Mouse (Mus musculus) neural tube, embryonic 15.5 days (tissue): ENCODE measurements around the gene Avl9. TPM values are rescaled to one million over a fixed set of nuclear protein-coding genes. Genes with fewer than 3 reads are reported as not detected.

Source experiments
- ATAC-seq: fragments of 200-750 bp; cut with Nextera tagmentation; 2 replicates; pipeline ENCODE4 v1.8.0; 2017; ENCODE audit warnings: mild to moderate bottlenecking, moderate TSS enrichment, moderate library complexity; ENCODE audit not compliant: low FRiP score
- H3K27ac ChIP-seq: fragments of 300-500 bp; sonication (generic); replicated peaks from 2 replicates; pipeline ENCODE4 v1.5.1; 2015; ENCODE audit warnings: mild to moderate bottlenecking, inconsistent platforms
- H3K27me3 ChIP-seq: fragments of 300-500 bp; sonication (generic); replicated peaks from 2 replicates; pipeline ENCODE4 v1.6.1; 2015; ENCODE audit warnings: inconsistent platforms
- H3K36me3 ChIP-seq: fragments of 300-500 bp; sonication (generic); 2 replicates; pipeline ENCODE4 v1.6.1; 2015; ENCODE audit warnings: inconsistent platforms
- H3K4me1 ChIP-seq: fragments of 300-500 bp; sonication (generic); 2 replicates; pipeline ENCODE4 v1.6.1; 2015; ENCODE audit warnings: inconsistent platforms
- H3K4me2 ChIP-seq: fragments of 300-500 bp; sonication (generic); 2 replicates; pipeline ENCODE4 v1.6.1; 2015; ENCODE audit warnings: inconsistent platforms, mild to moderate bottlenecking, moderate library complexity
- H3K4me3 ChIP-seq: fragments of 300-500 bp; sonication (generic); replicated peaks from 2 replicates; pipeline ENCODE4 v1.5.1; 2015; ENCODE audit warnings: mild to moderate bottlenecking, inconsistent platforms
- H3K9ac ChIP-seq: fragments of 300-500 bp; sonication (generic); replicated peaks from 2 replicates; pipeline ENCODE4 v1.6.1; 2015; ENCODE audit warnings: mild to moderate bottlenecking, inconsistent platforms
- H3K9me3 ChIP-seq: fragments of 300-500 bp; sonication (generic); replicated peaks from 2 replicates; pipeline ENCODE4 v1.6.1; 2016; ENCODE audit warnings: inconsistent platforms
- WGBS: fragments of 180-500 bp; shearing (Covaris S2); methylation state at CpG from one replicate; pipeline ENCODE4 v1.1.7; 2015; ENCODE audit warnings: mixed read lengths; 5-methylcytosine and 5-hydroxymethylcytosine counted together
- polyA plus RNA-seq: library from polyadenylated mRNA; unstranded; fragments of >200 nt; fragmentation: Nextera tagmentation; extraction: Ambion mirVana; gene quantifications from 2 replicates; pipeline ENCODE4 v1.2.1, GENCODE M21; 2015

Avl9 gene
- 20.2 and 22.5 TPM in 2 replicates for polyA plus RNA-seq

DNA sequence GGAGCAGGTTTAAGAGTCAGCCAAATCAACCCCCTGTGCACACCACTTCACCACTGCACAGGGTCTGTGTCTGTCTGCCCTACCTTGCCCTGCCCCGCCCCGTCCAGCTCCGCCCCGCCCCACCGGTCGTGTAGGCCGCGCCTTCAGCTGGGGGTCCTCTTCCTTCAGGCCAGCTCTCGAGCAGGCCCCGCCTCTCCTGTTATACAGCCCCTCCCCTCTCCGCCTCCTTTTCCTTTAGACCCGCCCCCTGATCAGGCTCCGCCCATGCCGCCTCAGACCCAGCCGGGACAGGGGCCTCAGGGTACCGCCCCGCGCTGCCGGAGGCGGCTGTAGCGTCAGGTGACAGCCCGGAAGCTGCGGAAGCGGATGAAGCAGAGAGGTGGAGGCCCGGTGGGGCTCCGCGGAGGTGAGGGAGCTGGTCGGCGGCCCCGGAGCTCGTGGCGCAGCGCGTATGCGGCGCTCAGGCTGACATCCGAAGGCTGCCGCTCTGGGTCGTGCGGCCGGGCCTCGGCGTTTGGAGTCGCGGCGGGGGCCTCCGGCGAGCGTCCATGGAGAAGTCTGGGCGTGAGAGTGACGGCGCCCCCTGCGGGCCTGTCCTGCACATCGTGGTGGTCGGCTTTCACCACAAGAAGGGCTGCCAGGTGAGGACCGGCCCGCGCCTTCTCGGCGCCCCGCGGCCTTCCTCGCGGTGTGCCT lies at the start of gene Avl9:
Avl9 (plus strand) TSS at position 326 of the 696 bp plus-strand sequence.
- peak within 1 kb of the TSS; percentile 65 for H3K4me2 ChIP-seq
- WGBS = under 1% methylated on average over 64 of the region's 64 CpGs

GRCm38 (mm10) chr6:56688238-56688637 lies 26.5 kb upstream of the Avl9 start:
- no peak overlapping the region for H3K4me3 ChIP-seq
- no peaks in the 10 kb centered on the region for H3K36me3 ChIP-seq
- 94% methylated on average over 3 of the region's 3 CpGs for WGBS
- no peak for ATAC-seq
- no peak overlapping the region for H3K4me2 ChIP-seq
- no peaks in the 10 kb centered on the region for H3K27me3 ChIP-seq
- no peaks in the 10 kb centered on the region for H3K4me1 ChIP-seq
- H3K27ac ChIP-seq = no peak overlapping the region
- H3K9ac ChIP-seq = no peak overlapping the region
- H3K9me3 ChIP-seq = no peaks in the 10 kb centered on the region

More for the DNA sequence above, at the start of gene Avl9:
- Histone ChIP-seq H3K4me3 (peak within 1 kb of the TSS; percentile 76), H3K36me3 (no peaks in the 10 kb centered on the region), H3K9me3 (no peaks in the 10 kb centered on the region), H3K4me1 (peaks cover 19% of the 10 kb centered on the region), H3K9ac (peak within 1 kb of the TSS; percentile 84), H3K27me3 (no peaks in the 10 kb centered on the region), H3K27ac (peak within 1 kb of the TSS; percentile 97)
- peak; percentile 97 for ATAC-seq

GRCm38 (mm10) chr6:56691205-56691604 lies 23.5 kb upstream of the Avl9 start:
- Histone ChIP-seq H3K27ac (no peak overlapping the region), H3K36me3 (no peaks in the 10 kb centered on the region), H3K4me2 (no peak overlapping the region), H3K9ac (no peak overlapping the region), H3K4me3 (no peak overlapping the region), H3K27me3 (no peaks in the 10 kb centered on the region), H3K4me1 (no peaks in the 10 kb centered on the region), H3K9me3 (no peaks in the 10 kb centered on the region)
- 4% methylated on average over 2 of the region's 2 CpGs for WGBS
- ATAC-seq = no peak

GRCm38 (mm10) chr6:56692445-56692844 lies 22.3 kb upstream of the Avl9 start:
- Histone ChIP-seq H3K36me3 (no peaks in the 10 kb centered on the region), H3K4me1 (no peaks in the 10 kb centered on the region), H3K4me2 (no peak overlapping the region), H3K9ac (no peak overlapping the region), H3K4me3 (no peak overlapping the region), H3K27ac (no peak overlapping the region), H3K9me3 (no peaks in the 10 kb centered on the region), H3K27me3 (no peaks in the 10 kb centered on the region)
- no peak for ATAC-seq
- 80% methylated on average over 4 of the region's 4 CpGs for WGBS

DNA sequence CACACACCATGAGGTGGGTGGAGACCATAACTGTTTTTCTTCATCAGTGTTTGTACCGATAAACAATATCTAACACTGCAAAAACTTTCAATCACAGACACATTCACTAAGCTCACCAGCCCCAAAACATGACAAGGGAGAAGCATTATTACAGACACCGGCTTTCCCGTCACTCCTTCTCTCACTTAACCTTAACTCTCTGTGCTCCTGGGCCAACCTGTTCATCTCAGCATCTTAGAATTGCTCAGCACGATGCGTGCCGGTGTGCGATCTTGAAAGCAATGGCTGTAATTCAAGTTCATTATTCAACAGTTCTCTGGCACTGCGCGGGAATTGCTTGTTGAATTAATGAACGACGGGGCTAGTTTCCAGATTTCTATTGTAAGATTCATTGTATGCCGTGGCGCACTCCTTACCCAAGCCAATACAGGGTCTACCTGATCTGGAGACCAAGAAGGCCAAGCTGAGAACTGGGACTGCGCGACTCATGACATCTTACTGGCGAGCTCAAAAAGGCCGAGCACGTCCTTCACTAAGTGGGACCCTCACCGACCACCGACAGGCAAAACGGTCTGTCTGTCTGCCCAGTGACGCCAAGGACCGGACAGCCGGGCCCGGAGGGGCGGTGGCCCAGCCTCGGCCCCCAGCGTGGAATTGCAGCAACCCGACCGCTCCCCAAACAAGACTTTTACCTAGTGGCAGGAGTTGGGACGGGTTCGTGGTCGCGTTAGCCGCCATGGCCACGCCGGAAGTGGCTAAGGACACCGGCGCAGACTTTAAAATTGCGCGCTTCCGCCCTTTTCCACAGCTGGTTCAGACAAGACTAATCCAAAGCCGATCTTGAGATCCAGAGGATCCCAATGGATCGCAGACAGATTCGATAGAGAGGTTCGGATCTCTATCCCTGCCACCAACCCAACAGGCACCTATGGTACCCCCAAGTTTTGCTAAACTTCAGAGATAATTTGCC lies 10.5 kb upstream of the Avl9 start, which contains the start of gene Lsm5:
Lsm5 (minus strand) TSS at position 780 of the 970 bp plus-strand sequence.
- Histone ChIP-seq H3K4me3 (peak within 1 kb of the TSS; percentile 61), H3K9ac (peak within 1 kb of the TSS; percentile 47), H3K4me1 (peaks cover 6% of the 10 kb centered on the region), H3K4me2 (peak within 1 kb of the TSS; percentile 82), H3K9me3 (no peaks in the 10 kb centered on the region), H3K36me3 (no peaks in the 10 kb centered on the region), H3K27ac (peak within 1 kb of the TSS; percentile 49), H3K27me3 (no peaks in the 10 kb centered on the region)
- under 1% methylated on average over 46 of the region's 46 CpGs for WGBS
- peak; percentile 93 for ATAC-seq

- peaks cover 19% of the 10 kb centered on the region for H3K4me1 ChIP-seq
- H3K27ac ChIP-seq = peak overlapping the region; percentile 97
- no peak for ATAC-seq
- no peaks in the 10 kb centered on the region for H3K9me3 ChIP-seq
- H3K36me3 ChIP-seq = no peaks in the 10 kb centered on the region
- H3K4me2 ChIP-seq = peak overlapping the region; percentile 65
- 52% methylated on average over 7 of the region's 7 CpGs for WGBS
- no peak overlapping the region for H3K9ac ChIP-seq
- H3K27me3 ChIP-seq = no peaks in the 10 kb centered on the region
- H3K4me3 ChIP-seq = peak overlapping the region; percentile 76
Observed at GRCm38 (mm10) chr6:56714186-56714573, 519 bp upstream of the Avl9 start.

DNA sequence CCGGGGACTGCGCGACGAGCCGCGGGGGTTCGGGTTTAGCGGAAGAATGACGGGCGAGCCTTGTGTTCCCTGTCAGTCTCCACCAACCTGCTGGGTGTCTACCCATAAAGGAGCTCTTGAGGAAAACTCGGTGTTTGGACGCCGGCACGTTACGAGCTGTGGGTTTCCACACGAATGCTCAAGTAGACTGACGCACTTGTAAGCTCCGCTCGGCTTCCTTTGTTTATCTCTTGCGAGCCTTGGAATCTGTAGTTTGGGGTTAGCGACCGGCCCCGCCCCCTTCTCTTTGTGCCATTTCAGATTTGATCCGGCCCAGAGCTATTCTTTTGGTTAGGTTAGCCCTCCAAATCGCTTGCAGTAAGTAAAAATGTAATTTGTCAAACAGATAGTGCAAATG lies 569 bp downstream of the Avl9 start:
- WGBS = under 1% methylated on average over 25 of the region's 25 CpGs
- peak overlapping the region; percentile 97 for H3K27ac ChIP-seq
- no peaks in the 10 kb centered on the region for H3K36me3 ChIP-seq
- H3K9ac ChIP-seq = peak overlapping the region; percentile 84
- no peaks in the 10 kb centered on the region for H3K9me3 ChIP-seq
- peak overlapping the region; percentile 65 for H3K4me2 ChIP-seq
- H3K4me3 ChIP-seq = peak overlapping the region; percentile 76
- peaks cover 19% of the 10 kb centered on the region for H3K4me1 ChIP-seq
- H3K27me3 ChIP-seq = no peaks in the 10 kb centered on the region
- ATAC-seq = peak; percentile 73

- Histone ChIP-seq H3K4me2 (no peak overlapping the region), H3K27me3 (no peaks in the 10 kb centered on the region), H3K4me1 (peaks cover 30% of the 10 kb centered on the region), H3K9me3 (no peaks in the 10 kb centered on the region), H3K4me3 (no peak overlapping the region), H3K27ac (no peak overlapping the region), H3K36me3 (peaks cover 8% of the 10 kb centered on the region), H3K9ac (no peak overlapping the region)
- WGBS = 95% methylated on average over 1 of the region's 1 CpGs
- ATAC-seq = no peak
Observed at GRCm38 (mm10) chr6:56719071-56719470, 4.4 kb downstream of the Avl9 start.

- Histone ChIP-seq H3K4me1 (peaks cover 30% of the 10 kb centered on the region), H3K27me3 (no peaks in the 10 kb centered on the region), H3K36me3 (peaks cover 16% of the 10 kb centered on the region), H3K4me3 (no peak overlapping the region), H3K27ac (peak overlapping the region; percentile 38; the same call in 1 of the 2 replicates), H3K9ac (no peak overlapping the region), H3K9me3 (no peaks in the 10 kb centered on the region), H3K4me2 (no peak overlapping the region)
- ATAC-seq = peak; percentile 40
- 39% methylated on average over 3 of the region's 3 CpGs for WGBS
Observed at GRCm38 (mm10) chr6:56720877-56721276, 6.2 kb downstream of the Avl9 start.

DNA sequence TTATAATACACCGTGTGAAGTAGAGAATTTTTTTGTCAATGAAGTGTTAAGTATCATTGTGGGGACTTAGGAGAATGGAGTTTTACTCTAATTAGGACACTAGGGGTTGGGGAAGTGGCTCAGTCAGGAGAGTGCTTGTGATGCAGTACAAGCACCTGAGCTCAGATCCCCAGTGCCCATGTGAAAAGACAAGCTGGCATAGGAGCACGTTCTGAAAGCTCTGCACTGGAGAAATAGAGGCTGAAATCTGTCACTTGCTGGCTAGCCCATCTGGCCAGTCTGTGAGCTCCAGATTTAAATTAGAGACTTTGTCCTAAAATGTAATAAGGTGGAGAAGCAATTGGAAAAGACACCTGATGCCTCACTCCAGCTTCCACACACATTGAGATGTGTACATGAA lies 17.8 kb downstream of the Avl9 start:
- H3K4me2 ChIP-seq = no peak overlapping the region
- H3K36me3 ChIP-seq = peaks cover 63% of the 10 kb centered on the region
- no peaks in the 10 kb centered on the region for H3K27me3 ChIP-seq
- no peaks in the 10 kb centered on the region for H3K4me1 ChIP-seq
- no peak for ATAC-seq
- H3K9ac ChIP-seq = no peak overlapping the region
- H3K9me3 ChIP-seq = no peaks in the 10 kb centered on the region
- 66% methylated on average over 2 of the region's 2 CpGs for WGBS
- no peak overlapping the region for H3K4me3 ChIP-seq
- no peak overlapping the region for H3K27ac ChIP-seq

GRCm38 (mm10) chr6:56745950-56746543 lies 31.3 kb downstream of the Avl9 start:
- H3K27me3 ChIP-seq = no peaks in the 10 kb centered on the region
- H3K9me3 ChIP-seq = no peaks in the 10 kb centered on the region
- H3K36me3 ChIP-seq = peaks cover 26% of the 10 kb centered on the region
- WGBS = 55% methylated on average over 5 of the region's 5 CpGs
- peak overlapping the region; percentile 19; the same call in 1 of the 2 replicates for H3K27ac ChIP-seq
- H3K4me2 ChIP-seq = no peak overlapping the region
- H3K4me3 ChIP-seq = no peak overlapping the region
- H3K9ac ChIP-seq = no peak overlapping the region
- no peaks in the 10 kb centered on the region for H3K4me1 ChIP-seq
- peak; percentile 61 for ATAC-seq
